Mouse (Mus musculus) neural tube, embryonic 15.5 days (tissue): ENCODE measurements around the gene Rars. TPM values are rescaled to one million over a fixed set of nuclear protein-coding genes. Genes with fewer than 3 reads are reported as not detected.
"Not testable (repeated sequence)": the region's sequence is repeated elsewhere in the genome, so short reads cannot be mapped to it uniquely, and the experiment has no call there.

ENCODE experiments used
- ATAC-seq: fragments of 200-750 bp; cut with Nextera tagmentation; 2 replicates; pipeline ENCODE4 v1.8.0; 2017; ENCODE audit warnings: mild to moderate bottlenecking, moderate TSS enrichment, moderate library complexity; ENCODE audit not compliant: low FRiP score
- H3K27ac ChIP-seq: fragments of 300-500 bp; sonication (generic); replicated peaks from 2 replicates; pipeline ENCODE4 v1.5.1; 2015; ENCODE audit warnings: mild to moderate bottlenecking, inconsistent platforms
- H3K27me3 ChIP-seq: fragments of 300-500 bp; sonication (generic); replicated peaks from 2 replicates; pipeline ENCODE4 v1.6.1; 2015; ENCODE audit warnings: inconsistent platforms
- H3K36me3 ChIP-seq: fragments of 300-500 bp; sonication (generic); 2 replicates; pipeline ENCODE4 v1.6.1; 2015; ENCODE audit warnings: inconsistent platforms
- H3K4me1 ChIP-seq: fragments of 300-500 bp; sonication (generic); 2 replicates; pipeline ENCODE4 v1.6.1; 2015; ENCODE audit warnings: inconsistent platforms
- H3K4me2 ChIP-seq: fragments of 300-500 bp; sonication (generic); 2 replicates; pipeline ENCODE4 v1.6.1; 2015; ENCODE audit warnings: inconsistent platforms, mild to moderate bottlenecking, moderate library complexity
- H3K4me3 ChIP-seq: fragments of 300-500 bp; sonication (generic); replicated peaks from 2 replicates; pipeline ENCODE4 v1.5.1; 2015; ENCODE audit warnings: mild to moderate bottlenecking, inconsistent platforms
- H3K9ac ChIP-seq: fragments of 300-500 bp; sonication (generic); replicated peaks from 2 replicates; pipeline ENCODE4 v1.6.1; 2015; ENCODE audit warnings: mild to moderate bottlenecking, inconsistent platforms
- H3K9me3 ChIP-seq: fragments of 300-500 bp; sonication (generic); replicated peaks from 2 replicates; pipeline ENCODE4 v1.6.1; 2016; ENCODE audit warnings: inconsistent platforms
- WGBS: fragments of 180-500 bp; shearing (Covaris S2); methylation state at CpG from one replicate; pipeline ENCODE4 v1.1.7; 2015; ENCODE audit warnings: mixed read lengths; 5-methylcytosine and 5-hydroxymethylcytosine counted together
- polyA plus RNA-seq: library from polyadenylated mRNA; unstranded; fragments of >200 nt; fragmentation: Nextera tagmentation; extraction: Ambion mirVana; gene quantifications from 2 replicates; pipeline ENCODE4 v1.2.1, GENCODE M21; 2015

The Rars gene
- polyA plus RNA-seq, 1 experiment from 2014 or later, result 66.2 TPM

- Histone ChIP-seq H3K9ac (no peak overlapping the region), H3K9me3 (no peaks in the 10 kb centered on the region), H3K4me2 (no peak overlapping the region), H3K27me3 (no peaks in the 10 kb centered on the region), H3K4me3 (no peak overlapping the region), H3K36me3 (peaks cover 4% of the 10 kb centered on the region; the same call in 1 of the 2 replicates), H3K27ac (peak overlapping the region; percentile 77), H3K4me1 (peaks cover 19% of the 10 kb centered on the region)
- ATAC-seq, result peak; percentile 88
- WGBS, result 19% methylated on average over 11 of the region's 11 CpGs
Measured at GRCm38 (mm10) chr11:35856359-35857040, 22.2 kb upstream of the Rars start.

- no peak for ATAC-seq
- peaks cover 19% of the 10 kb centered on the region for H3K4me1 ChIP-seq
- whole genome bisulfite sequencing, result 67% methylated on average over 7 of the region's 9 CpGs
Measured at GRCm38 (mm10) chr11:35855567-35855966, 21.3 kb upstream of the Rars start.

GRCm38 (mm10) chr11:35854941-35855340 is 20.6 kb upstream of the Rars start:
- H3K9me3 ChIP-seq, result no peaks in the 10 kb centered on the region
- no peak overlapping the region for H3K27ac ChIP-seq
- WGBS, result 60% methylated on average over 5 of the region's 5 CpGs

More at GRCm38 (mm10) chr11:35855567-35855966, 21.3 kb upstream of the Rars start:
- Histone ChIP-seq H3K9me3 (no peaks in the 10 kb centered on the region), H3K36me3 (peaks cover 10% of the 10 kb centered on the region; the same call in 1 of the 2 replicates), H3K27ac (no peak overlapping the region), H3K9ac (no peak overlapping the region), H3K27me3 (no peaks in the 10 kb centered on the region), H3K4me2 (no peak overlapping the region), H3K4me3 (no peak overlapping the region)

GRCm38 (mm10) chr11:35853651-35854050 is 19.3 kb upstream of the Rars start:
- Histone ChIP-seq H3K9ac (no peak overlapping the region), H3K4me2 (no peak overlapping the region), H3K9me3 (no peaks in the 10 kb centered on the region), H3K27ac (no peak overlapping the region), H3K27me3 (no peaks in the 10 kb centered on the region), H3K36me3 (peaks cover 10% of the 10 kb centered on the region; the same call in 1 of the 2 replicates), H3K4me3 (no peak overlapping the region), H3K4me1 (peaks cover 19% of the 10 kb centered on the region)
- no peak for ATAC-seq
- WGBS, result 98% methylated on average over 4 of the region's 4 CpGs

More at GRCm38 (mm10) chr11:35854941-35855340, 20.6 kb upstream of the Rars start:
- Histone ChIP-seq H3K4me1 (peaks cover 19% of the 10 kb centered on the region), H3K9ac (no peak overlapping the region), H3K36me3 (peaks cover 10% of the 10 kb centered on the region; the same call in 1 of the 2 replicates), H3K4me3 (no peak overlapping the region), H3K27me3 (no peaks in the 10 kb centered on the region), H3K4me2 (no peak overlapping the region)
- no peak for ATAC-seq

- no peak for ATAC-seq
- Histone ChIP-seq H3K27ac (no peak overlapping the region), H3K4me3 (no peak overlapping the region), H3K4me2 (no peak overlapping the region), H3K27me3 (no peaks in the 10 kb centered on the region), H3K9ac (no peak overlapping the region), H3K4me1 (peaks cover 19% of the 10 kb centered on the region), H3K36me3 (peaks cover 10% of the 10 kb centered on the region; the same call in 1 of the 2 replicates), H3K9me3 (no peaks in the 10 kb centered on the region)
- WGBS, result 54% methylated on average over 4 of the region's 4 CpGs
Measured at GRCm38 (mm10) chr11:35852731-35853130, 18.4 kb upstream of the Rars start.

- no peak overlapping the region for H3K9ac ChIP-seq
- peaks cover 3% of the 10 kb centered on the region for H3K36me3 ChIP-seq
- H3K4me3 ChIP-seq, result no peak overlapping the region
- no peaks in the 10 kb centered on the region for H3K9me3 ChIP-seq
- H3K27me3 ChIP-seq, result no peaks in the 10 kb centered on the region
- H3K4me1 ChIP-seq, result no peaks in the 10 kb centered on the region
- no peak overlapping the region for H3K27ac ChIP-seq
- no peak for ATAC-seq
- 90% methylated on average over 9 of the region's 9 CpGs for WGBS
- no peak overlapping the region for H3K4me2 ChIP-seq
Measured at GRCm38 (mm10) chr11:35844299-35844698, 10.0 kb upstream of the Rars start.

GRCm38 (mm10) chr11:35842560-35842959 is 8.3 kb upstream of the Rars start:
- WGBS, result 82% methylated on average over 4 of the region's 4 CpGs
- not testable (repeated sequence) for H3K27me3 ChIP-seq, ATAC-seq

GRCm38 (mm10) chr11:35841738-35842325 is 7.5 kb upstream of the Rars start:
- 0 out of 2 replicates have a peak, but pooled peaks cover 6% of the 10 kb centered on the region for H3K4me1 ChIP-seq

More at GRCm38 (mm10) chr11:35842560-35842959, 8.3 kb upstream of the Rars start:
- not testable (repeated sequence) for H3K27ac ChIP-seq, H3K36me3 ChIP-seq, H3K4me2 ChIP-seq, H3K9me3 ChIP-seq, H3K4me3 ChIP-seq, H3K9ac ChIP-seq, H3K4me1 ChIP-seq

GRCm38 (mm10) chr11:35840806-35841205 is 6.5 kb upstream of the Rars start:
- H3K27ac ChIP-seq, H3K4me1 ChIP-seq, H3K9ac ChIP-seq, H3K4me3 ChIP-seq, H3K36me3 ChIP-seq, H3K4me2 ChIP-seq, ATAC-seq, H3K27me3 ChIP-seq, H3K9me3 ChIP-seq: not testable (repeated sequence)
- 92% methylated on average over 4 of the region's 4 CpGs for WGBS

More at GRCm38 (mm10) chr11:35841738-35842325, 7.5 kb upstream of the Rars start:
- ATAC-seq, result no peak
- Histone ChIP-seq H3K36me3 (peaks cover 3% of the 10 kb centered on the region), H3K9me3 (no peaks in the 10 kb centered on the region), H3K9ac (no peak overlapping the region), H3K4me2 (no peak overlapping the region), H3K27ac (no peak overlapping the region), H3K4me3 (no peak overlapping the region), H3K27me3 (no peaks in the 10 kb centered on the region)
- WGBS, result 73% methylated on average over 21 of the region's 21 CpGs

GRCm38 (mm10) chr11:35840282-35840681 is 6.0 kb upstream of the Rars start:
- Histone ChIP-seq H3K4me2 (no peak overlapping the region), H3K9ac (no peak overlapping the region), H3K4me3 (no peak overlapping the region), H3K9me3 (no peaks in the 10 kb centered on the region), H3K36me3 (peaks cover 3% of the 10 kb centered on the region), H3K27me3 (no peaks in the 10 kb centered on the region), H3K27ac (no peak overlapping the region), H3K4me1 (0 out of 2 replicates have a peak, but pooled peaks cover 6% of the 10 kb centered on the region)
- WGBS, result 78% methylated on average over 7 of the region's 7 CpGs
- no peak for ATAC-seq

GRCm38 (mm10) chr11:35838345-35839338 is 4.3 kb upstream of the Rars start:
- peaks cover 3% of the 10 kb centered on the region for H3K36me3 ChIP-seq
- H3K4me1 ChIP-seq, result peaks cover 9% of the 10 kb centered on the region
- H3K9ac ChIP-seq, result peak overlapping the region; percentile 44; the same call in 1 of the 2 replicates
- peak overlapping the region; percentile 38 for H3K4me3 ChIP-seq
- H3K27me3 ChIP-seq, result no peaks in the 10 kb centered on the region
- WGBS, result 10% methylated on average over 28 of the region's 28 CpGs
- no peaks in the 10 kb centered on the region for H3K9me3 ChIP-seq
- H3K27ac ChIP-seq, result 0 out of 2 replicates have a peak overlapping the region, but pooled peaks have one; percentile 49
- H3K4me2 ChIP-seq, result peak overlapping the region; percentile 62
- ATAC-seq, result peak; percentile 82
